In the genomic region with DNA sequence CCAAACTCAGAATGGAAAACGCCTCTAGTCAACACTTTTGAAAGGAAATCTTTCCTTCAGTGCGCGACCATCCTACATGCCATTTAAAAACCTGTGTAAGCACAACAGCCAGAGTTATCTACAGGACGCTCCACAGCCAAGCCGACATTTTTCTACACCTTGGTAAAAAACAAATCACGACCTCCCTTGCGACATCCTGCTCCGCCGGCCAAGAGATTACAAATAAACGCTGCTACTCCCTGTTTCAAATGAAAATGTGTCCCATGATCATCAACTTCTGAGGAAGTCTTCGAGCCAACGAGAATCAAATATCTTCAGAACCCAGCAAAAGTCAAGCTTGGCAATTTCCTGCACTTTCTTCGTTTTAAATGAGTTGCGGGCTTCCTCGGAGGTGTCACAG, we compare ENCODE assay signal across 8 mouse cellular contexts. TPM values are rescaled to one million over a fixed set of nuclear protein-coding genes. Genes with fewer than 3 reads are reported as not detected.
A peak's percentile ranks its signal among the peaks of the same experiment; 100 is the strongest.
DNase-seq lines count a peak whose midpoint lies in the region; ATAC-seq and TF ChIP-seq lines count a peak whose summit lies in the region.

No protein-coding gene starts in this region.

- WGBS in forebrain, embryonic 12.5 days: 6% methylated on average over 15 of the region's 15 CpGs
- WGBS in liver, embryonic 14.5 days (ENCODE audit: insufficient replicate concordance): 2% methylated on average over 15 of the region's 15 CpGs
- 2% methylated on average over 15 of the region's 15 CpGs for WGBS in small intestine, adult 2 months

- no peak for TF ChIP-seq POLR2A in small intestine, adult 2 months (IDR thresholded peaks at IDR 0.05; ENCODE audit: low read depth, low read length)

- DNase-seq in spleen, adult 12 weeks (ENCODE audit: low spot score): peak; percentile 7
- no peak for DNase-seq in spleen, postnatal 14 days (ENCODE audit: low spot score in 2 of 2)
- peak in 1 of 3 experiments; percentile 9 for DNase-seq in liver, embryonic 14.5 days (ENCODE audit: low read depth in 3 of 3, low spot score in 3 of 3)
- DNase-seq in layer of hippocampus, adult 8-10 months (ENCODE audit: low spot score in 2 of 2): no peak
- DNase-seq in spleen, postnatal 36 days (ENCODE audit: low spot score in 2 of 2): no peak

- H3K9ac ChIP-seq in forebrain, embryonic 12.5 days: peak overlapping the region; percentile 85
- peak overlapping the region; percentile 93 for H3K9ac ChIP-seq in liver, embryonic 14.5 days (replicated peaks)

- peak overlapping the region; percentile 82 for H3K4me3 ChIP-seq in forebrain, embryonic 12.5 days (replicated peaks)
- H3K4me3 ChIP-seq in liver, embryonic 14.5 days (ENCODE audit: insufficient read depth in 1 of 2, low read depth in 2 of 2, low read length in 2 of 2): peak overlapping the region; percentile 94 to 96
- H3K4me3 ChIP-seq in small intestine, adult 2 months (ENCODE audit: low read depth, low read length): peak overlapping the region; percentile 82

- H3K27me3 ChIP-seq in forebrain, embryonic 12.5 days: no peaks in the 10 kb centered on the region
- H3K27me3 ChIP-seq in liver, embryonic 14.5 days (ENCODE audit: control insufficient read depth, insufficient read depth, low read length): no peaks in the 10 kb centered on the region
- no peaks in the 10 kb centered on the region for H3K27me3 ChIP-seq in small intestine, adult 2 months (ENCODE audit: control insufficient read depth, insufficient read depth, low read length)

- no peaks in the 10 kb centered on the region for H3K9me3 ChIP-seq in forebrain, embryonic 12.5 days
- no peaks in the 10 kb centered on the region for H3K9me3 ChIP-seq in liver, embryonic 14.5 days (ENCODE audit: control insufficient read depth, low read length)

- H3K4me2 ChIP-seq in forebrain, embryonic 12.5 days: peak overlapping the region; percentile 90
- H3K4me2 ChIP-seq in liver, embryonic 14.5 days (ENCODE audit: low read depth): peak overlapping the region; percentile 94

- peaks cover 31% of the 10 kb centered on the region for H3K4me1 ChIP-seq in forebrain, embryonic 12.5 days
- H3K4me1 ChIP-seq in liver, embryonic 14.5 days (replicated peaks; ENCODE audit: control insufficient read depth in 2 of 2, insufficient read depth in 2 of 2, low read length in 1 of 2): peaks cover 15 to 16% of the 10 kb centered on the region in 2 experiments
- peaks cover 6% of the 10 kb centered on the region for H3K4me1 ChIP-seq in small intestine, adult 2 months (ENCODE audit: control insufficient read depth, insufficient read depth, insufficient read length, low read length)

- peaks cover 25% of the 10 kb centered on the region for H3K36me3 ChIP-seq in forebrain, embryonic 12.5 days (replicated peaks)
- H3K36me3 ChIP-seq in liver, embryonic 14.5 days (replicated peaks; ENCODE audit: control insufficient read depth, insufficient read depth, low read depth): peaks cover 11% of the 10 kb centered on the region
- H3K36me3 ChIP-seq in small intestine, adult 2 months (ENCODE audit: control insufficient read depth, insufficient read depth, low read length): peaks cover 25% of the 10 kb centered on the region

- peak overlapping the region; percentile 83 for H3K27ac ChIP-seq in forebrain, embryonic 12.5 days
- H3K27ac ChIP-seq in liver, embryonic 14.5 days: peak overlapping the region; percentile 64; the same call in 1 of the 2 replicates
- peak overlapping the region; percentile 80; the same call in 1 of the 2 replicates for H3K27ac ChIP-seq in small intestine, adult 2 months (ENCODE audit: insufficient read depth, low read depth, low read length)

- no peak for ATAC-seq in forebrain, embryonic 12.5 days (ENCODE audit: low FRiP score)
- no peak for ATAC-seq in liver, embryonic 14.5 days (ENCODE audit: insufficient read depth)
- no peak for ATAC-seq in megakaryocyte progenitor cell, adult 5-6 weeks (replicated peaks; ENCODE audit: poor library complexity)

- no peak for TF ChIP-seq EP300 in liver, embryonic 14.5 days (IDR thresholded peaks at IDR 0.05; ENCODE audit: low read depth)

- TF ChIP-seq CTCF in liver, embryonic 14.5 days (IDR thresholded peaks at IDR 0.05; ENCODE audit: low read depth): no peak
- TF ChIP-seq CTCF in small intestine, adult 2 months (IDR thresholded peaks at IDR 0.05; ENCODE audit: extremely low read depth, insufficient read length, insufficient replicate concordance, low read depth, low read length): no peak

RNA-seq across cellular contexts. Expression of a gene that starts 0.6 kb away (rescaled TPM):
- 30.0 and 33.9 TPM in 2 replicates for polyA plus RNA-seq in forebrain, embryonic 12.5 days (2016; fragmentation: Nextera tagmentation; extraction: Ambion mirVana)
- polyA plus RNA-seq in liver, embryonic 14.5 days (2012; rRNA removed): 9.4 and 10.5 TPM in 2 replicates
- polyA plus RNA-seq in liver, embryonic 14.5 days (2014; fragmentation: Nextera tagmentation; extraction: Ambion mirVana): 9.3 and 10.7 TPM in 2 replicates
- 72.4 and 105 TPM in 2 replicates for polyA plus RNA-seq in small intestine, adult 2 months (2012; rRNA removed)
- total RNA-seq in megakaryocyte progenitor cell, adult 5-6 weeks (2015): 33.9 and 48.3 TPM in 2 replicates
- 23.9 and 29.7 TPM in 2 replicates for total RNA-seq in megakaryocyte progenitor cell, adult 5-6 weeks (2017)
- total RNA-seq in layer of hippocampus, adult 8-10 months (2022): 10 to 100 TPM; 48.2 to 56.5 (median 54.5) TPM

RNA-seq across cellular contexts. Expression of a gene that starts 35.4 kb away (rescaled TPM):
- polyA plus RNA-seq in forebrain, embryonic 12.5 days (2016; fragmentation: Nextera tagmentation; extraction: Ambion mirVana): 29.2 and 30.6 TPM in 2 replicates
- 6.9 and 9.1 TPM in 2 replicates for polyA plus RNA-seq in liver, embryonic 14.5 days (2012; rRNA removed)
- polyA plus RNA-seq in liver, embryonic 14.5 days (2014; fragmentation: Nextera tagmentation; extraction: Ambion mirVana): 4.1 and 5.4 TPM in 2 replicates
- polyA plus RNA-seq in small intestine, adult 2 months (2012; rRNA removed): 9.0 and 17.4 TPM in 2 replicates
- total RNA-seq in megakaryocyte progenitor cell, adult 5-6 weeks (2015): 13.5 and 13.9 TPM in 2 replicates
- 5.3 and 7.1 TPM in 2 replicates for total RNA-seq in megakaryocyte progenitor cell, adult 5-6 weeks (2017)
- total RNA-seq in layer of hippocampus, adult 8-10 months (2022): 10 to 100 TPM; 23.9 to 27.9 (median 25.8) TPM

RNA-seq across cellular contexts. Expression of a gene that starts 55.2 kb away (rescaled TPM):
- 120 and 123 TPM in 2 replicates for polyA plus RNA-seq in forebrain, embryonic 12.5 days (2016; fragmentation: Nextera tagmentation; extraction: Ambion mirVana)
- polyA plus RNA-seq in liver, embryonic 14.5 days (2012; rRNA removed): 32.5 and 41.8 TPM in 2 replicates
- 45.5 and 50.1 TPM in 2 replicates for polyA plus RNA-seq in liver, embryonic 14.5 days (2014; fragmentation: Nextera tagmentation; extraction: Ambion mirVana)
- 12.0 and 17.7 TPM in 2 replicates for polyA plus RNA-seq in small intestine, adult 2 months (2012; rRNA removed)
- 36.7 and 50.1 TPM in 2 replicates for total RNA-seq in megakaryocyte progenitor cell, adult 5-6 weeks (2015)
- 52.8 and 62.4 TPM in 2 replicates for total RNA-seq in megakaryocyte progenitor cell, adult 5-6 weeks (2017)
- 10 to 100 TPM; 87.2 to 97.4 (median 91.3) TPM for total RNA-seq in layer of hippocampus, adult 8-10 months (2022)

RNA-seq across cellular contexts. Expression of a gene that starts 55.3 kb away (rescaled TPM):
- polyA plus RNA-seq in forebrain, embryonic 12.5 days (2016; fragmentation: Nextera tagmentation; extraction: Ambion mirVana): 167 and 173 TPM in 2 replicates
- polyA plus RNA-seq in liver, embryonic 14.5 days (2012; rRNA removed): 26.3 and 35.3 TPM in 2 replicates
- polyA plus RNA-seq in liver, embryonic 14.5 days (2014; fragmentation: Nextera tagmentation; extraction: Ambion mirVana): 36.0 and 41.6 TPM in 2 replicates
- polyA plus RNA-seq in small intestine, adult 2 months (2012; rRNA removed): 31.3 and 60.0 TPM in 2 replicates
- 44.4 and 53.5 TPM in 2 replicates for total RNA-seq in megakaryocyte progenitor cell, adult 5-6 weeks (2015)
- total RNA-seq in megakaryocyte progenitor cell, adult 5-6 weeks (2017): 33.6 and 37.9 TPM in 2 replicates
- 100 to 1,000 TPM; 125 to 165 (median 148) TPM for total RNA-seq in layer of hippocampus, adult 8-10 months (2022)
